Mouse (Mus musculus) mouse trophoblast stem cell (cell line): Measurements from ENCODE around the gene Tiam1.

Experiments
- in situ Hi-C, 2 experiments: fragments of 300-500 bp; cut with MseI, MboI; formaldehyde crosslinking; loops; 2 replicates in 1 of 2; 3 replicates in 1 of 2; pipeline ENCODE4 v1.15.1; 2025

Tiam1 gene

DNA sequence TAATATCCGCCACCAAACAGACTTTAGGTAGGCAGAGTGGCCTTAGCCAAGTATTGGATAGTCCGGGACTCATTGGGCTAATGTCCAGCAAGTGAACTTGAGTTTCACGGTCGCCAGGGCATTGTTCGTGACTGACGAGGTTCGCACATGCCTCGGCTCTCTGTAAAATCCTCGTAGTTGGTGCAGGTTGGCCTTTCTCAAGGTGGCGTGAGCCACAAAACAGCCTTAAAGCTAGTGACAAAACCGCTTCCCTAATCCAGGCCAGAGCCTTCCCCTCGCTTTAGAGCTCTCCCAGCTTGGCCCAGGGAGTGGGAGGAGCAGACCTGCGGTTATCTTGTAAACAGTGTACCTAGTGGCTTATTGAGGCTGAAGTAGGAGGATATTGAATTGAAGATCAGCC lies 972 bp upstream of the Tiam1 start:
- in situ Hi-C loops: no loop called here

DNA sequence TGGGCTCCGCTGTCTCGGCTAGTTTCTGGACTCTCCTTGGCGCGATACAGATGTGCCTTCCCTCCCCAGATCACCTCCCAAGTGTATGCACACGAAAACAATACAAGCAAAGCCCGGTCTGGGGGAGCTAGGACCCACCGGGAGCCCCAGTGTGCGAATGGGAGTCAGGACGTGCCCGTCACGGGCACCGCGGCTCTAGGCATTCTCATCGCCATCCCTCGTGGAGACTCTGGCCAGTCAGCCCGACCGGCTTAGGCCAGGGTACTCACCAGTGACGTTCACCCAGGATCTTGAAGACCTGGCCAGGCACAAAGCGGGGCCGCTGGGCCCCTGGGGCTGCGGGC lies 181 bp downstream of the Tiam1 start:
- in situ Hi-C loops: no loop called here

DNA sequence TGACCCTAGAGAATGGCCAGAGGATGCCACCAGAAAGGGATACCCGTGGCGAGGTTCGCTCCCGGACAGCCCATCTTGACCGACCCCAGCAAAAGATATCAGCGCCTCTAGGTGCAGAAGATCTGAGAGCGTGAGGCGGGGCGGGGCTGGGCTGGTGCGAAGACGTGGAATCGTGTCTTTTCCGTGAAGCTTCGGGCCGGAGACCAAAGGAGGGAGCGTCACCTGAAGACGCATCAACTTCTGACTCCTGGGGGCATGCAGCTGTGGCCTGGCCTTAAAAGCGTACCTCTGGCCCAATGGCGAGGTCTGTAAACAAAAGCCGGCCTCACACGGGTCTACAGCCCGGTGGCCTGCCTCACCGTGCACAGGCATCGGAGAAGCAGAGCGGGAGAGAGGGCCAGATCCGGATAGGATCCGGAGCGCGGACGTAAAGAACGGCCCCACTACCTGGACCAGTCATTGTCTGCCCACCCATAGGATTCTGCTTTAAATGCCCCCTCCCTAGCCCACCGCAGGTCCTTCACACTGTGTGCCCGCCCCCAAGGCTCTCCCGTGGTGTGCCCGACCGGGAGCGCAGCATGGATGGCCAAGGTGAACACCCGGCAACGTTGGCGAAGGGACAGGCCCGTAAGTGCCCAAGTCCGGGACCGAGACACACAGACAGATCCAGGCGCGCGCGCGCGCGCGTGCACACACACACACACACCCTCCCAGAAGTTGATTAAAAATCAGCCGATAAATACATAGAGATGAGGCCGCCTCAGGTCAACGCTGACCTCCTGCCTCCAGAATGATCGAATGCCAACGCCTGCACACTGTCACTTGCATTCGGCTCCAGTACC lies 774 bp downstream of the Tiam1 start:
- in situ Hi-C loops: no loop called here

DNA sequence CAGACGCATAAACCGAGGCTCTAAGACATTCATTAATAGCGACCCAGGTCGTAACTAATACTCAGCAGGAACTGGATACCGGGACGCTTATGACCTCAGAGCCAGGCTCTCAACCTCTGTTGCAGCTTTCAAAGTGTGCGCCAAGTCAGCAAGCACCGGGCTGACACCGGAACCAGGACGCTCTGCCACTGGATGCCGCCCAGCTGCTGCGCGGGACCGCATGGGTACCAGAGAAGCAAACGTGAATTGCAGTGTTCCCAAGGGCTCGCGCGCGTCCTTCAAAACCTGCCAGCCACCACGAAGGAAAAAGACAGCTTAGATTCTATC lies 1.4 kb downstream of the Tiam1 start:
- in situ Hi-C loops: no loop called here

DNA sequence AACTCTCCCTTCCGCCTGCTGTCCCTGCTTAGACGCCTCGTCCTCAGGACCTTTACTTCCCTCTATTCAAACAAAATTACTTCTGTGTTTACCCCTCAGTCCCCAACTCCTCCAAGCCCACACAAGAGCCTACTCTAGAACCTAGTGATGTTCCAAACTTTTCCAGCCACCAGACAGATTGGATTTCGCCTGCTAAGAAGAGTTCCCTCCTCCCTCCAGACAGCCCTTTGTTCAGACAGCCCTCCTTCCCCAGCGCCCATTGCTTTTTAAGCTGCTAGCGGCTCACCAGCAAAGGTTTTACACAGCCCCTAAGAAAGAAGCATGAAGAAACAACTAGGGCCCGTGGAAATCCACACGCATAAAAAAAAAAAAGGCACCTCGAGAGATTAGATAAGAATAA lies 2.0 kb downstream of the Tiam1 start:
- in situ Hi-C loops: no loop called here

DNA sequence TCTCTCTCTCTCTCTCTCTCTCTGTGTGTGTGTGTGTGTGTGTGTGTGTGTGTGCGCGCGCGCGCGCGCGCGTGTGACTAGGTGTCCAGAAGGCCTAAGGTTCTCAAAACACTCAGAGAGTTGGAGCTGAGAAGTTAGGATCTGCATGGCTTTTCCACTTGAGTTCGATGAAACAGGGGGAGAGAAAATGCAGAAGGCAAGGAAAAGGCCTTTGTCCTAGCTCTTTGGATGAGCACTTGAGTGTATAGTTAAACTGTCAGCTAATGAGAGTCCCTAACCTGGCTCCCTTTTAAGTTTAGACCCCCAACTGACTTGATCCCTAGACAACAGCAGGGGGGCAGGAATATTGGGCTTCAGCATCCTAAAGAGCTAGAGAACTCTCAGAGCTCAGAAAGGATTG lies 3.0 kb downstream of the Tiam1 start:
- in situ Hi-C loops: no loop called here

DNA sequence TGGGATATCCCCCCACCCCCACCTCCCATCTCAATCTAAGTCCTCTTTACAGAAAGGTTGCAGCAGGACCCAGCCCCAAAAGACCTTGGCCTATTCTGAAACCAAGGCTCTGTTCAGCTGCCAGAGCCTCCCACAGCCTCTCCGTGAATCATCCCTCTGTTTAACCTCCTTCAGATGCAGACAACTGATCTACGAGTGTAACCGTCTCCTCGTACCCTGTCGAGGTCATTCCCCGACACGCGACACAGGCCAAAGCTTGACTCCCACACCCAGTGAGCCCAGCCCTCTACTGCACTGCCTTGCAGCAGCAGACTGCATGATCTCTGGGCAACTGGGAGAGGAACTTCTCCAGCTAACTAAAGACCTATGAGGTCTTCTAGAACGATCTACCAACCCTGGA lies 3.9 kb downstream of the Tiam1 start:
- in situ Hi-C loops: no loop called here

DNA sequence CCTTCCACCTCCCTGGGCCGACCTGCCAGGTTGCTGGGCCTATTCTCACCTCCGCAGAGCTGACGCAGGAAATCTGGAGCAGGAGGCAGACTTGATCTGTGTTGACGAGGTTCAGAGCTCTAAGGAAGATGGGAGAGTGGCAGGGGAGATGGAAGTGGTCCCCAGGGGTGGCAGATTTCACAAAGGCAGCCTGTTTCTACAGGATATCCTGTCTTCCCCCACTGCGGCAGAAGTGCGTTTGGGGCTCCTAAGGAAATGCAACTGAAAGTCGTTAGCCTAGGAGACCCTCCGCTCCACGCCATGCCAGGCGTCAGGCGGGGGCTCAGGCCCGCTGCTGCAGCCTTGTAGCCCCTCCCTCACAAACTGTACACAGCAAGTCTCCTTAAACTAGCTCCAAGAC lies 5.4 kb downstream of the Tiam1 start:
- in situ Hi-C loops: no loop called here

DNA sequence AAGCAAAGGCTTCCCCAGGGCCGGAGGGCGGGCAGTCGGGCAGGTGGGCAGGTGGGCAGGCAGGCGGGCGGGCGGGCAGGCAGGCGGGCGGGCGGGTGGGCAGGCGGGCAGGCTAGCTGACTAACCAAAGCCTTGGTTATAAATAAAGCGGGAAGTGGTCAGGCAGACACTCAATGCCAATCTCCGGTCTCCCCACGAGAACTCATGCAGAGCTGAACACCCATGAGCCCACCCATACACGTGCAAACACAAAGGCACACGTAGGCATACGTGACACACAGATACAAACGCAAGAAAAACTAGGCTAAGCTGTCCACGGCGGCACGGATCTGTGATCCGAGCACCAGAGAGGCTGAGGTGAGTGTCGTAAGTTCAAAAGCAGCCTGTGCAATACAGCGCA lies 6.4 kb downstream of the Tiam1 start:
- in situ Hi-C loops: no loop called here

DNA sequence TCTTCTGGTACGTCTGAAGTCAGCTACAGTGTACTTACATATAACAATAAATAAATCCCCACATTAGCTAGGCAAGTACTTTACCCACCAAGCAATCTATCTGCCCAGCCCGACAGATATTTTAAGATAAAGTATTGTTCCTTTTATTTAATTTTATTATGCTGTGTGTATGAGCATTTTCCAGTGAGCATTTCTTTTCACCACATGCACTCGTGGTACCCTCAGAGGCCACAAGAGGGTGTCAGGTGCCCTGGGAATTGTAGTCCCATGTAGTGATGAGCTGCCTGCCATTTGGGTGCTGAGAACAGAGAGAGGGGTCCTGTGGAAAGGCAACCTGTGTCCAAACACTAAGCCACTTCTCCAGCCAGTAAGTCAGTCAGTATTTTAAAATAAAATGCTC lies 8.0 kb downstream of the Tiam1 start:
- in situ Hi-C loops: no loop called here

DNA sequence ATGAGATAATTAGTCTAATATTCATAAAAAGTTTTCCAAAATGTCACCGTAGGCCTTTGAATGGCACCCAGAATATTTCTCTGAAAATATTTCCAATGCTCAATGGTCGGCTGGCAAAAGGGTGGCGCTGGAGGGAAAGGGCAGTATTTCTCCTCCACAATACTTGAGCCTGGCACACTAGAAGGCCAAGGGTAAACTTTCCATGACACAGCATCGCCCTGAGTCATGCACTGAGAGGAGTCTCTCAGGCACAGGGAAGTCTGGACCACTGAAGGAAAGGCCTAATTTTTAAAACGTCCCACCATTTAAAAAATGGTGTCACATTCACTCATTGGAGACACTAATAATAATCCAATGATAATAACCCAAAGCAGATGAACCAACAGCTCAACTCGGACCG lies 9.2 kb downstream of the Tiam1 start:
- in situ Hi-C loops: no loop called here

DNA sequence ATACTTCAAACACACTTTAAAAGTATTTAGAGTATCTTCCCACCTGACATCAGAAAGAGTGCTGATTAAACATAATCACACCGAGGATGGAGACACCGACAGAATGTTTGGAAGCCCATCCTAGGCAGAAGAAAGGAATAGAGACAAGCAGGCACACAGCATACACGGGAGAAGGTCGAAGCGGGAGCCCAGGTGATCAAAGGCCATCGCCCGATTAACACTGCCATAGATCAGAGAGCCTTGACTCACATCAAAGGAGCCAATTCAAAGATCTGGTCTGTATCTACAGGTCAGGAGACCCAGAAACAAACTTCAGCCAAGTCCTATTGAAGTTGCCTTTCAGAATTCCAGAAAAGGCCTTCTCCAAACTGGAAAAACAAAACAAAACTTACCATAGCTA lies 10.8 kb downstream of the Tiam1 start:
- in situ Hi-C loops: no loop called here

DNA sequence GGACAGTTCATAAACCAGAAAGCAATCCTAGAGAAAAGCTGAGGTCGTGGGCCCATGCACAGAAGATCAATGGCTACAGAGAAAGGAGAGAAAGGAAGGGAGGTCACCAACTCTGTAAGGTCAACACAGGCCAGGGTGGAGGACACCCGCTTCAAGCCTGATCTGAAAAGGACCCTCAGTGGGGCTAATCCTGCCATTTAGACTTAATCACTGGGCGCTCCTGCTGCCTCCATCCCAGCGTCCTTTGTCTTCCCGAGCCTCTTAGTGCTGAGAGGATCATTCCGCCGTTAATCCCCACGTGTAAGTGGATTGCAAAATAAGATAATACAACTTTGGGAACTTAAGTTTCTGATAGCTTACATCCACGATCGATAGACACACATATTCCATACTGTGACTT lies 11.2 kb downstream of the Tiam1 start:
- in situ Hi-C loops: no loop called here

DNA sequence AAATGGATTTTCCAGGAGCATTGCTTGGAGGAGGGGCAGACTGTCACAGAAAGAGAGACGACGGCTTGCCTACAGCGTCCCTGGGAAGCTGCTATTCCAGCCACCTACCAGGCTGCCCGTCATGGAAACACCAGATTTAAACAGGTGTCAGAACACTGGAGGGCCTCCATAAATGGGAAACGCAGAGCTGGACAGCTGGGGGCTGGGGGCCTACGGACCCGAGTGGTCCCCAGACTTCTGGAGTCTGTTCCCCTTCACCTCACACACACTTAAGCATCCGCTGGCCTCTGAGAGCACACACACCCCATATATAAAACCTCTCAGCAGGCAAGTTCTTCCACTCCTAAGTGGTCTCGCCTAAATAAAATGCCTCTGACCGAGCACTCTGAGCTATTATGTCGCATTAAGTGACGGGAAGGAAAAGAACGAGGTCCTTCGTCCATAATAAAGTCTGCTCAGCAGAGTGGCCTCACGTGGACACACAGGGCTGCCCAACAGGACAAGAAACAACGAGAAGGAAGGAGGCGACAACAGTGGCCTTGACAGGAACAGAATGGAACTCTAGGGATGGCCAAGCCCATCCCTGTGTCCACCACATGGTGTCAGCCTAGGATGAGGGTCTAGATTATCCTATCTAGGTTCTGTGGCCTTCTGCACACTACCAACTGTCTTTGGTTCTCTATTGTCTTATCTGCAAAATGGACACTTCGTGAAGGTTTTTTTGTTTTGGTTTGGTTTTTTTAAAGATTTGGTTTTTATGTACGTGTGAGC lies 14.6 kb downstream of the Tiam1 start:
- in situ Hi-C loops: no loop called here

DNA sequence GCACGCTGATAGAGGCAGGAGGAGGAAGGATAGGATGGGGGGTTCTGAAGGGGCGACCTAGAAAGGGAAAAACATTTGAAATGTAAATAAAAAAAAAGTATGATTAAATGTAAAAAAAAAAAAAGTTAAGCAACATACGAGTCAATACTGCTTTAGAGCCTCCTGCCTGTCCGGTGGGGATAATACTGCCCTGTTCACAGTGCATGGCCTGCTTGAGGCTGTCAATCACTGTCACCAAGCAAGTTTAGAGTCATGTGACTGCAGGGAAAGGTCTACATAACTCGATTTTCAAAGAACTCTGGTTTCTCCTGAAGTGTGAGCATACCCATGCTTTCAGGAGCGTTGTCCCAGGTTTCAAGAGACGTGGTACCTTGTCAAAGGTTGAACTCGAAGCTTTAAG lies 15.2 kb downstream of the Tiam1 start:
- in situ Hi-C loops: no loop called here

DNA sequence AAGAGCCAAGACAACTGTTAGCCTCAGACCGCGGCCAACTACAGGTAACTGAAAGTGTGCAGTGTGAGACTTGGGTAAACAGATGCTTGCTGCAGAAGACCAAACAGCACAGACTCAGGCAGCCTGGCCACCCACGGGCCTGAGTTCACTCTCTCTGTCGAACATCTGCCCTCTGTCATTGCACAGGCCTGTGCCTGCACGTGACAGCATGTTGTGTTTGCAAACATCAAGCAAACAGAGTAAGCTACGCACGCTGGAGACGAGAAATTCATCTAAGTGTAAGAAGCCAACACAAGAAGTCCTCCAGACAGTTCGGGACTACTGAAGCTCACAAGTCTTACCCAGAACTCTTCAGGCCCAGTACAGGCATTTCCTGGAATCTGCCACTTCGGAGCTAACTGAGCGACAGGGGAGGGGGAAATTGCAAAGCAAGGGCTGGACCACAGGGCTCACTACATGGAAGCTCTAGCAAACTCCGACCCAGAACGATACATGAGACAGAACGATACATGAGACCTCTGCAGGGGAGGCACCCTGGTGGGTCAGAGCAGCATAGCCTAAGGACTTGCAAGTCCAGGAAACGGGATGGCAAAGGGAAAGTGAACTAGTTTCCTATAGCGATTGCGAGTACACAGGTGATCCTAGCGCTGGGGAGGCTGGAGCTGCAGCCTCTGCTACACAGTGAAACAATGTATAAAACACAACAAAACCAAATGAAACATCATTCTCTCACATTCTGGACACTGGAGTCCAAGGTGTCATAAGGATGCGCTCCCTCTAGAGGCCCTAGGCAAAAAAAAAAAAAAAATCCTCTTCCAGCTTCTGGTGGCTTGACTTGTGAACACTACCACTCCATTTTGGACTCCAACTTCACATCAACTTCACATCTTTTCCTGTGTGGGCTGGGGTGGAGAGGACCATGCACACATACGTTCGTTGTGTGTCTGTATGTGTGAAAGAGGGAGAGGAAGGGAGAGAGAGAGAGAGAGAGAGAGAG lies 18.0 kb downstream of the Tiam1 start:
- in situ Hi-C loops: no loop called here

DNA sequence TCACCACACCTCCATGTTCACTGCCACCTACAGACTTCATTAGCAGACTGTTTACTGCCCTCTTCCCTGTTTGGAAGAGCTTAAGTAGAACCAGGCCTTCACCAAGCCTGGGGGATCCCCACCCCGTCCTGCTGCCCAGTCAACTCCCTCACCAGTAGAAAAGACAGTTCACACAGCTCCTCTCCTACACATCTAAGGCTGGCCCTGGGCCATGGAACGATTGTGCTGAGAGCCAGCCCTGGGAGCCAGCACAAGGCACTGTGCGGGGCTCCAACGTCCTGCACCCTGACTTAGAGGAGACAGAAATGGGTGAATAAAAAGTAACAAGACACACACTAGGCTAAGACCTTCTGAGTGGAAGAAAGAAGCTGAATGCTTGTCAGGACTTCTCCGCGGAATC lies 20.5 kb downstream of the Tiam1 start:
- in situ Hi-C loops: no loop called here

DNA sequence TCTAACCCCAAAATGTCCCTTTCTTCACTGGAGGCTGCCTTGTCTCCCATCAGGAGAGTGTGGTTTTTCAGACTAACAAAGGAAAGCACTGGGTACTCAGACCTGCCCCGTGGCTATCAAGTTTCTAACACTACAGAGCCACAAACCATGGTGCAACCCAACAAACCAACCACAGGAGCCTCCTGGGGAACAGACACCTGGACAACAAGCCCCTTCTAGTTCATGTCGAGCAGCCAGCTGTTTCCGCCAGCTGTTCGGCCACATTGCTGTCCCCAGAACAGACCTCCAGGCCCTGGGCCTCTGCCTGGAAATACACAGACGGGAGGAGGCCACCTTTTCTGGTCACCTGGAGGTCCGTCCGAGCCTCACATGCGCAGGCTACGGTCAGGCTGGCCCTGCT lies 21.1 kb downstream of the Tiam1 start:
- in situ Hi-C loops: no loop called here

DNA sequence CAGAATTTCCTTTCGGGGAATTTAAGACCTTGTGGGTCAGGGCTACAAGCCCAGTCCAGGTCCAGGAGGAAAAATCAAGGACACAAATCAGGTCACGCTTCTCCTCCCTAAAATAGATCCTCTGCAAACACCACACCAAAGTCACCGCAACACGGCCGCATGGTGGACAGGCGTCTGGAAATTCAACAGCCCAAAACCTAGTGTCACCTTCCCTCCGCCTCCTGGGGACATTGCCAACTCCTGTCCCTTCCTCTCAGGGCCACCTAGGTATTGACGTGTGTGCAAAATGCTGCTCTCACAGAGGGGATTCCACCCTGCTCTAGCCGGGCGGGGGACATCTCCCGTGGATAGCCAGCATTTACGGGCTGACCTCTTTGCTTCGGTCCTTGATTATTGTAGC lies 21.8 kb downstream of the Tiam1 start:
- in situ Hi-C loops: no loop called here

DNA sequence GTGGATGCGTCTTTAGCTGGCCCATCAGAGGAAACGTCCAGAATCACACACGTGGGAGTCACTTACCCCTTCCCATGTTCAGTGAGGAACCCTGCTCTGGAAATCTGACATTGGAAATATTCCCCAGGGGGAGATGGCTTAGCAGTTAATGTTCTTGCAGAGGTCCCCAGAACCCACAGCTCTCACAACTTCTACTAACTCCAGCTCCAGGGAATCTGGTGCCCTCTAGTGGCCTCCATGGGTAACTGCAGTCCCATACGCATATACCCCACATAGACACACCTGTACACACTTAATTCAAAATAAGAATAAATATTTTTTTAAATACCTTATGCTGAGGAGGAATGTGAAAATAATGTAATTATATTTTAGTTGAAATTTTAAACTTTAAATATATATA lies 23.6 kb downstream of the Tiam1 start:
- in situ Hi-C loops: no loop called here

DNA sequence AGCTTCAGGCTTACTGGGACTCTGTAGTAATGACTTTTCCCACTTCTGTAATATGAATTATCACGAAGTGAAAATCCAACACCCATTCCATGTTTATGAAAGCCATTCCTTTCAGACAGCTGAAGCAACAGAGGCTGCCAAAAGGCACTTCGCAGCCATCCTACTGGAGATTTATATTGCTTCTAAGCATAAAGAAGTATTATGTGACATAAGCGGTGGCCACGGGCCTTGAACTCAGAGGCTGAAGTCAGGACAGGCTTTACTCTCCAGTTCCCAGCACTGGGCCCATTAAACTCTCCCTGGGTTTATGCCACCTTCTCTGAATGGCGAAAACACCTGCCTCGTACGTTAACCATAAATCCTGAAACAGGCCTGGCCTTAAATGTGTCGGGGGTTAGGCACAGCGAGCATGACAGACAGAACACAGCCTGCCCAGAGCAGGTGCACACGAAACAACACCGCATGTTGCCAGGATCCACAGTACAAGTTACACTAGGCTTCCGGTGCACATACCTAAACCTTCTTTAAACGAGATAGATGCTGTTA lies 26.9 kb downstream of the Tiam1 start:
- in situ Hi-C loops: no loop called here

DNA sequence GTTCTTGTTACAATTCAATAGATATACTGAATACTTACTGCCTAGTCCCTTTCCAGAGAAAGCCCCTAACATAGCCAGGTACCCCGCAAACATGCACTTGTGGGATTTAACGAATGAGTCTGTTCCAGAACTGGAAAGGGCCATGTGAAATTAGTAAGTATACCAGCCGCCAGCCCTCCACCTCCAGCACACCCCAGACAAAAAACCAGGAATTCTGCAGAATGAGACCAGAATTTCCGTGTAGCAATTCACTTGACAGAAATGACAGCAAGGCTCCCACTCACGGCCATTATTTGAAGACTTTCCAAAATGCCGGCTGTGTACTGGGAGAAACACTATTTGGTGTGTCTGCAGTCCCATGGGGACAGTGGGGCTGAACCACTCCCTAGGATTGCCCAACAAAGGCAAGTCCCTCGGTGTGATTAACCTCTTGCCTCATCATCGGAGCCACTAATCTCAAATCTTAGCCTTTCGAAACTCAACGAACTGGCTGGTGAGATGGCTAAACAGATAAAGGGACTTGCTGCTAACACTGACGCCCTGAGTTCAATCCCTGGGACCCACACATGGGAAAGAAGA lies 30.9 kb downstream of the Tiam1 start:
- in situ Hi-C loops: no loop called here
